Mouse (Mus musculus): ENCODE results near the gene Dcaf8. TPM values are rescaled to one million over a fixed set of nuclear protein-coding genes. Genes with fewer than 3 reads are reported as not detected.

The Dcaf8 gene
- polyA plus RNA-seq, 1 experiment from 2014 or later, result 102 TPM

DNA sequence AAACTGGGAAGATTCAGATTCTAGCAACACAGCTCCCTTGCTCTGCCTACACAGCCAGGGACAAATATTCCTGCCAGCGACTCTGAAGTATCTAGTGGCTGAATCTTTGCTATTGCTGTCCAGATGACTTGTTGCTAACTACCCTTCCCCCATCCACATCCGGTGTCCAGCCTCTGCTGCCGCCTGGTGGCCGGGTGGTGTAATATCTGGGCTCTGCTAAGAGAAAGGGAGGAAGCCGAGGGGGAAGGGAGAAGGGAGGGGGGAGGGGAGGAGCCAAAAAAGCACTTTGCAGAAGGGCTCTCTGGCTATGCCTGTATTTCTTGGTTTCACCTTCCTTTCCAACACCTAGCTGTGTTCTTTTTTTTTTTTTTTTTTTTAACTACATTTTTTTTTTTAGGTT lies 69.3 kb downstream of the Dcaf8 start:
- Histone ChIP-seq H3K4me2 (ENCODE audit: low read depth, low read length) (peak overlapping the region; percentile 47), H3K9ac (ENCODE audit: low read depth, low read length) (peak overlapping the region; percentile 56), H3K36me3 (ENCODE audit: control insufficient read depth, insufficient read depth, low read length) (no peaks in the 10 kb centered on the region), H3K27me3 (replicated peaks; ENCODE audit: control insufficient read depth, insufficient read depth, low read length) (no peaks in the 10 kb centered on the region), H3K4me3 (ENCODE audit: low read length) (peak overlapping the region; percentile 22; the same call in 1 of the 2 replicates), H3K9me3 (ENCODE audit: control insufficient read depth, low read length) (no peaks in the 10 kb centered on the region), H3K27ac (ENCODE audit: low read length) (peak overlapping the region; percentile 72), H3K4me1 (ENCODE audit: control insufficient read depth, insufficient read depth, low read length) (peaks cover 18% of the 10 kb centered on the region)
- peak; percentile 58 for ATAC-seq
- 0% methylated on average over 5 of the region's 5 CpGs for WGBS

- Histone ChIP-seq H3K9ac (ENCODE audit: low read depth, low read length) (no peak overlapping the region), H3K27ac (ENCODE audit: low read length) (no peak overlapping the region), H3K4me3 (ENCODE audit: low read length) (no peak overlapping the region), H3K27me3 (replicated peaks; ENCODE audit: control insufficient read depth, insufficient read depth, low read length) (no peaks in the 10 kb centered on the region), H3K4me1 (ENCODE audit: control insufficient read depth, insufficient read depth, low read length) (peaks cover 18% of the 10 kb centered on the region), H3K4me2 (ENCODE audit: low read depth, low read length) (no peak overlapping the region), H3K36me3 (ENCODE audit: control insufficient read depth, insufficient read depth, low read length) (no peaks in the 10 kb centered on the region), H3K9me3 (ENCODE audit: control insufficient read depth, low read length) (no peaks in the 10 kb centered on the region)
- ATAC-seq, result no peak
- WGBS, result 58% methylated on average over 15 of the region's 15 CpGs
Observed at GRCm38 (mm10) chr1:172218164-172218910, 70.5 kb downstream of the Dcaf8 start.

GRCm38 (mm10) chr1:172219451-172220406 lies 71.8 kb downstream of the Dcaf8 start, which contains the start of gene Casq1:
Gene Casq1 (minus strand): TSS chr1:172219868.
- H3K9ac ChIP-seq (ENCODE audit: low read depth, low read length), result peak within 1 kb of the TSS; percentile 32; the same call in 1 of the 2 replicates
- no peaks in the 10 kb centered on the region for H3K27me3 ChIP-seq (replicated peaks; ENCODE audit: control insufficient read depth, insufficient read depth, low read length)
- H3K4me2 ChIP-seq (ENCODE audit: low read depth, low read length), result no peak within 1 kb of the TSS
- H3K36me3 ChIP-seq (ENCODE audit: control insufficient read depth, insufficient read depth, low read length), result no peaks in the 10 kb centered on the region
- H3K27ac ChIP-seq (ENCODE audit: low read length), result peak within 1 kb of the TSS; percentile 59
- H3K4me3 ChIP-seq (ENCODE audit: low read length), result no peak within 1 kb of the TSS
- no peaks in the 10 kb centered on the region for H3K9me3 ChIP-seq (ENCODE audit: control insufficient read depth, low read length)
- 0 out of 2 replicates have a peak, but pooled peaks have one; percentile 10 for ATAC-seq
- peaks cover 18% of the 10 kb centered on the region for H3K4me1 ChIP-seq (ENCODE audit: control insufficient read depth, insufficient read depth, low read length)
- 79% methylated on average over 19 of the region's 19 CpGs for WGBS

DNA sequence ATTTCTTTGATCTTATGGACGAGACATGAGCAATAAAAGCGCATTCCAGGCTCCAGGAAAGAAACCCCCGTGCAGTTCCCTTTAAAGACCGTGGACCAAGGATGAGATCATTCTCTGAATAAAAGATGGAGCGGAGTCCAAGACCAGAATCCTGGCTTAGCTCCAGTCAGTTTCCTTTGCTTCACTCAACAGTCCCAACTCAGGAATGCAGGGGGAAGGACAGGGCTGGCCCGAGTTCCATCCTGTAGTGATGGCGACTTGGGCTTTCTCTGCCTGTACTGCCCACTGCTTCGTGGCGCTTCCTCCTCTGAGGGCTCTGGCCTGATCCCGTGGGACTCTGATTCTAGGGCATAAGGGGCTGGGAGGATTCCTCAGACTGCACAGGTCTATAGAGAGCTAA lies 72.5 kb downstream of the Dcaf8 start:
- Histone ChIP-seq H3K9ac (ENCODE audit: low read depth, low read length) (no peak overlapping the region), H3K27me3 (replicated peaks; ENCODE audit: control insufficient read depth, insufficient read depth, low read length) (no peaks in the 10 kb centered on the region), H3K4me1 (ENCODE audit: control insufficient read depth, insufficient read depth, low read length) (peaks cover 18% of the 10 kb centered on the region), H3K36me3 (ENCODE audit: control insufficient read depth, insufficient read depth, low read length) (no peaks in the 10 kb centered on the region), H3K9me3 (ENCODE audit: control insufficient read depth, low read length) (no peaks in the 10 kb centered on the region), H3K4me2 (ENCODE audit: low read depth, low read length) (no peak overlapping the region), H3K27ac (ENCODE audit: low read length) (peak overlapping the region; percentile 59), H3K4me3 (ENCODE audit: low read length) (no peak overlapping the region)
- 32% methylated on average over 10 of the region's 10 CpGs for WGBS
- peak; percentile 70 for ATAC-seq

GRCm38 (mm10) chr1:172221297-172222063 lies 73.6 kb downstream of the Dcaf8 start:
- Histone ChIP-seq H3K9me3 (ENCODE audit: control insufficient read depth, low read length) (no peaks in the 10 kb centered on the region), H3K9ac (ENCODE audit: low read depth, low read length) (no peak overlapping the region; the same call in 1 of the 2 replicates), H3K4me1 (ENCODE audit: control insufficient read depth, insufficient read depth, low read length) (peaks cover 18% of the 10 kb centered on the region), H3K4me2 (ENCODE audit: low read depth, low read length) (no peak overlapping the region), H3K27ac (ENCODE audit: low read length) (peak overlapping the region; percentile 46), H3K27me3 (replicated peaks; ENCODE audit: control insufficient read depth, insufficient read depth, low read length) (no peaks in the 10 kb centered on the region), H3K4me3 (ENCODE audit: low read length) (no peak overlapping the region), H3K36me3 (ENCODE audit: control insufficient read depth, insufficient read depth, low read length) (no peaks in the 10 kb centered on the region)
- 49% methylated on average over 11 of the region's 11 CpGs for WGBS
- ATAC-seq, result no peak

DNA sequence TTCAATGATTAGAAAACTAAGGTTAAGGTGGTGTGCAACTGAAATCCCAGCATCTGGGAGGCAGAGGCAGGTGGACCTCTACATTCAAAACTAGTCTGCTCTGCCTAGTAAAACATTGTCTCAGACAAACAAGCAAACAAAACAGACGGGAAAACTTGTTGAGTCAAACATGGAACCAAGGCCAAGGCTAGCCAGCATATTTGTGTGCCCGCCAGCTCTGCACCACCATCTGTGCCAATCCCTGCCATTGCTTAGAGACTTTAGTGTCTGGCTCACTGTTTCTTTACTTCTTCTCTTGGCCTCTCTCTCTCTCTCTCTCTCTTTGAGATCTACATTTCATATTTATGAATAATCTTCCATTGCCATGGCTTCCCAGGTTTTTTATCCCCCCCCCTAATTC lies 80.3 kb downstream of the Dcaf8 start:
- WGBS, result 80% methylated on average over 2 of the region's 2 CpGs
- Histone ChIP-seq H3K27me3 (replicated peaks; ENCODE audit: control insufficient read depth, insufficient read depth, low read length) (no peaks in the 10 kb centered on the region), H3K9ac (ENCODE audit: low read depth, low read length) (no peak overlapping the region), H3K9me3 (ENCODE audit: control insufficient read depth, low read length) (no peaks in the 10 kb centered on the region), H3K36me3 (ENCODE audit: control insufficient read depth, insufficient read depth, low read length) (no peaks in the 10 kb centered on the region), H3K4me2 (ENCODE audit: low read depth, low read length) (no peak overlapping the region), H3K4me3 (ENCODE audit: low read length) (no peak overlapping the region), H3K27ac (ENCODE audit: low read length) (no peak overlapping the region), H3K4me1 (ENCODE audit: control insufficient read depth, insufficient read depth, low read length) (no peaks in the 10 kb centered on the region)
- ATAC-seq, result no peak

- H3K9ac ChIP-seq (ENCODE audit: low read depth, low read length), result no peak overlapping the region
- 92% methylated on average over 1 of the region's 1 CpGs for WGBS
- no peak for ATAC-seq
- no peaks in the 10 kb centered on the region for H3K9me3 ChIP-seq (ENCODE audit: control insufficient read depth, low read length)
- H3K27ac ChIP-seq (ENCODE audit: low read length), result no peak overlapping the region
- H3K4me3 ChIP-seq (ENCODE audit: low read length), result no peak overlapping the region
- no peak overlapping the region for H3K4me2 ChIP-seq (ENCODE audit: low read depth, low read length)
- H3K4me1 ChIP-seq (ENCODE audit: control insufficient read depth, insufficient read depth, low read length), result no peaks in the 10 kb centered on the region
- H3K27me3 ChIP-seq (replicated peaks; ENCODE audit: control insufficient read depth, insufficient read depth, low read length), result no peaks in the 10 kb centered on the region
- H3K36me3 ChIP-seq (ENCODE audit: control insufficient read depth, insufficient read depth, low read length), result no peaks in the 10 kb centered on the region
Observed at GRCm38 (mm10) chr1:172229215-172229614, 81.3 kb downstream of the Dcaf8 start.

DNA sequence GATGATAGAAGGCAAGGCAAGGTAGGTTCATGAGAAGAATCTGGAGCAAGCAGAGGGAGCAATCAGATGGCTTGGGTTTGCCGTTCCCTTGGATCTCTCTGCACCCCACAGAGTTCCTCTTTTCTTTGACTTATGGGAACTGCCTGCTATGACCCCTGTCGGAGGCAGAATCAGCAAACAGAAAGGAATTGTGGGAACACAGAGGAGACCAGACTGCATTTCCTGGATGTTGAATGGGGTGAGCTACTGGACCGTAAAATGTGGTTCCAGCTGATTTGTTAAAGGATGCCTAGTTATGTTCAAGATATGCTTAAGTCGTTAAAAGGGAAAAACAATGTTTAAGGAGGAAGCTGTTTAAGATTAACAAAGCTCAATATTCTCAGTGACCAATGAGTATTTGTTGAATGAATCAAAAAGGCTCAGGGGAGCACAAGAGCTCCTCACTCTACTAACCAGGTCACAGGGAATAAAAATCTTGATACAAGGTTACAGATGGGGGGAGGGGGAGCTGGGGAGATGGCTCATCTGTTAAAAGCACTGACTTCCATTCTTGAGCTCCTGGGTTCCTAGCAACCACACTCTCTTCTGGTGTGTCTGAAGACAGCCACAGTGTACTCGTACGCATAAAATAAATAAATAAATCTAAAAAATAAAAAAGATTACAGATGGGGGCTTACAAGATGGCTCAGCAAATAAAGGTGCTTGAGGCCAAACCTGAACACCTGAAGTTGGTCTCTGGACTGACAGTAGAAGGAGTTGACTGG lies 93.2 kb downstream of the Dcaf8 start:
- no peak overlapping the region for H3K4me3 ChIP-seq (ENCODE audit: low read length)
- no peaks in the 10 kb centered on the region for H3K4me1 ChIP-seq (ENCODE audit: control insufficient read depth, insufficient read depth, low read length)
- H3K27me3 ChIP-seq (replicated peaks; ENCODE audit: control insufficient read depth, insufficient read depth, low read length), result peaks cover 5% of the 10 kb centered on the region; the same call in 1 of the 2 replicates
- H3K4me2 ChIP-seq (ENCODE audit: low read depth, low read length), result no peak overlapping the region
- no peak overlapping the region for H3K27ac ChIP-seq (ENCODE audit: low read length)
- no peak overlapping the region for H3K9ac ChIP-seq (ENCODE audit: low read depth, low read length)
- 62% methylated on average over 6 of the region's 6 CpGs for WGBS
- H3K36me3 ChIP-seq (ENCODE audit: control insufficient read depth, insufficient read depth, low read length), result no peaks in the 10 kb centered on the region
- no peaks in the 10 kb centered on the region for H3K9me3 ChIP-seq (ENCODE audit: control insufficient read depth, low read length)
- no peak for ATAC-seq

Data from intestine, embryonic 16.5 days (tissue).